Mouse (Mus musculus): ENCODE measurements around the gene Afmid.
"Not testable (repeated sequence)": the region's sequence is repeated elsewhere in the genome, so short reads cannot be mapped to it uniquely, and the experiment has no call there.

Gene Afmid

GRCm38 (mm10) chr11:117794035-117794551, 31.6 kb upstream of the Afmid start:
- no peak for DNase-seq (ENCODE audit: low read depth, low spot score)

GRCm38 (mm10) chr11:117796954-117797353, 28.8 kb upstream of the Afmid start:
- DNase-seq (ENCODE audit: low read depth, low spot score), result no peak

GRCm38 (mm10) chr11:117797511-117798159, 28.1 kb upstream of the Afmid start, which contains the start of gene 6030468B19Rik:
TSS of gene 6030468B19Rik (plus strand) at chr11:117797660.
- DNase-seq (ENCODE audit: low read depth, low spot score), result no peak

GRCm38 (mm10) chr11:117798160-117798541, 27.6 kb upstream of the Afmid start:
- DNase-seq (ENCODE audit: low read depth, low spot score), result no peak

GRCm38 (mm10) chr11:117799174-117799573, 26.6 kb upstream of the Afmid start:
- DNase-seq (ENCODE audit: low read depth, low spot score), result no peak

- DNase-seq (ENCODE audit: low read depth, low spot score), result no peak
Observed at GRCm38 (mm10) chr11:117800038-117800437, 25.7 kb upstream of the Afmid start.

- no peak for DNase-seq (ENCODE audit: low read depth, low spot score)
Observed at GRCm38 (mm10) chr11:117801650-117802049, 24.1 kb upstream of the Afmid start.

- no peak for DNase-seq (ENCODE audit: low read depth, low spot score)
Observed at GRCm38 (mm10) chr11:117803166-117803688, 22.5 kb upstream of the Afmid start.

GRCm38 (mm10) chr11:117806781-117807180, 18.9 kb upstream of the Afmid start:
- no peak for DNase-seq (ENCODE audit: low read depth, low spot score)

GRCm38 (mm10) chr11:117809407-117810311, 16.1 kb upstream of the Afmid start, which contains the start of the genes Gm20708 and Syngr2:
TSS of gene Gm20708 (plus strand) at chr11:117809668.
TSS of gene Syngr2 (plus strand) at chr11:117809668.
- DNase-seq (ENCODE audit: low read depth, low spot score), result no peak

GRCm38 (mm10) chr11:117810401-117811046, 15.2 kb upstream of the Afmid start:
- no peak for DNase-seq (ENCODE audit: low read depth, low spot score)

GRCm38 (mm10) chr11:117813867-117814266, 11.9 kb upstream of the Afmid start:
- DNase-seq (ENCODE audit: low read depth, low spot score), result no peak

- DNase-seq (ENCODE audit: low read depth, low spot score), result no peak
Observed at GRCm38 (mm10) chr11:117814704-117815366, 10.9 kb upstream of the Afmid start.

- not testable (repeated sequence) for DNase-seq (ENCODE audit: low read depth, low spot score)
Observed at GRCm38 (mm10) chr11:117815850-117816249, 9.9 kb upstream of the Afmid start.

- DNase-seq (ENCODE audit: low read depth, low spot score), result no peak
Observed at GRCm38 (mm10) chr11:117816389-117816996, 9.2 kb upstream of the Afmid start.

GRCm38 (mm10) chr11:117819095-117819494, 6.6 kb upstream of the Afmid start:
- DNase-seq (ENCODE audit: low read depth, low spot score), result no peak

GRCm38 (mm10) chr11:117820173-117820572, 5.6 kb upstream of the Afmid start:
- DNase-seq (ENCODE audit: low read depth, low spot score), result no peak

GRCm38 (mm10) chr11:117821868-117822267, 3.9 kb upstream of the Afmid start:
- no peak for DNase-seq (ENCODE audit: low read depth, low spot score)

- DNase-seq (ENCODE audit: low read depth, low spot score), result no peak
Observed at GRCm38 (mm10) chr11:117822728-117823241, 2.9 kb upstream of the Afmid start.

- DNase-seq (ENCODE audit: low read depth, low spot score), result no peak
Observed at GRCm38 (mm10) chr11:117823411-117823810, 2.3 kb upstream of the Afmid start.

Measured in WW6 (cell line).